Comparison of ENCODE assay signal across 8 mouse cellular contexts in the genomic region with DNA sequence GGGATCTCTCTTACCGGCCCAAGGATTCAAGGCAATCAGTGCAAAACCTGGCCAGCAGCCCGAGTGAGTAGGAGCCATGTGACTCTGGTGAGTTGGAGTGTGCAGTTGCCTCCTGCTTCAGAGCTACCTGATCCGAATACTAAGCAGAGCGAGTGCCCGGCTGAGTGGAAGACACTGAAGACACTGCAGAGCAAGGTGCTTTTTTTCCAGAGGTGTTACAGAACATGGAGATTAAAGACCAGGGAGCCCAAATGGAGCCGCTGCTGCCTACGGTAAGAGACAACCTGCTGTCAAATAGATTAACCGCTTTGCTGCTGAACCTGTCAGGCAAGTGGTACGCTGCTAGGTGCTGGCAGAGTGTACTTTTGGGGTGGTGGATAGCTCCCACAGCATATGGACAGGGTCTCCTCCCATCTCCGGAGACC. TPM values are rescaled to one million over a fixed set of nuclear protein-coding genes. Genes with fewer than 3 reads are reported as not detected.
DNase-seq lines count a peak whose midpoint lies in the region; ATAC-seq lines count a peak whose summit lies in the region.

A gene (plus strand): TSS at position 42 of the 425 bp plus-strand sequence.

- H3K4me3 ChIP-seq in midbrain, embryonic 16.5 days (ENCODE audit: low read depth, low read length), result peak within 1 kb of the TSS; percentile 59

- H3K9me3 ChIP-seq in midbrain, embryonic 16.5 days (replicated peaks; ENCODE audit: control insufficient read depth, low read length, poor library complexity, severe bottlenecking), result no peaks in the 10 kb centered on the region

- peak within 1 kb of the TSS; percentile 96 for H3K27ac ChIP-seq in midbrain, embryonic 16.5 days (ENCODE audit: low read length)

- H3K9ac ChIP-seq in midbrain, embryonic 16.5 days (ENCODE audit: low read depth, low read length), result peak within 1 kb of the TSS; percentile 85

- peak; percentile 25 to 48 for DNase-seq in adrenal gland, adult (ENCODE audit: inconsistent age in 2 of 2, low spot score in 1 of 2)
- DNase-seq in adrenal gland, postnatal 4 days (ENCODE audit: low spot score in 2 of 2), result no peak
- peak; percentile 74 for DNase-seq in cerebellum, adult 8-10 months
- peak; percentile 39 to 54 for DNase-seq in frontal cortex, postnatal 14 days (ENCODE audit: low spot score in 2 of 2)
- DNase-seq in left cerebral cortex, adult 11 months (ENCODE audit: low spot score), result peak; percentile 50
- DNase-seq in thymus, postnatal 0 days (ENCODE audit: low spot score), result no peak
- DNase-seq in testis, postnatal 10 days (ENCODE audit: low spot score), result no peak

- no peaks in the 10 kb centered on the region for H3K36me3 ChIP-seq in midbrain, embryonic 16.5 days (ENCODE audit: control insufficient read depth, insufficient read depth, low read length)

- no peaks in the 10 kb centered on the region for H3K27me3 ChIP-seq in midbrain, embryonic 16.5 days (ENCODE audit: control insufficient read depth, insufficient read depth, low read depth, low read length)

- peak; percentile 83 for ATAC-seq in midbrain, embryonic 16.5 days

- 9% methylated on average over 10 of the region's 10 CpGs for WGBS in midbrain, embryonic 16.5 days

- peak within 1 kb of the TSS; percentile 62 for H3K4me2 ChIP-seq in midbrain, embryonic 16.5 days (ENCODE audit: low read length)

- 0 out of 2 replicates have a peak, but pooled peaks cover 2% of the 10 kb centered on the region for H3K4me1 ChIP-seq in midbrain, embryonic 16.5 days (ENCODE audit: control insufficient read depth, insufficient read depth, low read length)

RNA-seq across cellular contexts. Expression of the gene that starts here (rescaled TPM):
- 1 to 10 TPM; 1.9 to 2.5 TPM for total RNA-seq in adrenal gland, postnatal 4 days (2021)
- 25.1 and 28.9 TPM in 2 replicates for polyA plus RNA-seq in midbrain, embryonic 16.5 days (2015; fragmentation: Nextera tagmentation; extraction: Ambion mirVana)
- polyA plus RNA-seq in thymus, postnatal 0 days (2015; fragmentation: Nextera tagmentation; extraction: Ambion mirVana), result 0.32 and 0.53 TPM in 2 replicates

Comparison
In these comparisons a context has a peak if more than half of its experiments do, and no peak if none do; other contexts are left out.
1. RNA of the gene that starts here (polyA plus RNA-seq): 25.1 to 28.9 TPM in midbrain, embryonic 16.5 days; 0.32 to 0.53 TPM in thymus, postnatal 0 days; every median in the first group is over 10 times any median in the second.
2. DNase-seq: peak in adrenal gland, adult (2 of 2), cerebellum, adult 8-10 months (single experiment), frontal cortex, postnatal 14 days (2 of 2) and left cerebral cortex, adult 11 months (single experiment); none in adrenal gland, postnatal 4 days (0 of 2), thymus, postnatal 0 days (single experiment) and testis, postnatal 10 days (single experiment).